Mouse (Mus musculus): ENCODE results near the gene Rcan2. TPM values are rescaled to one million over a fixed set of nuclear protein-coding genes. Genes with fewer than 3 reads are reported as not detected.
A peak's percentile ranks its signal among the peaks of the same experiment; 100 is the strongest.

Rcan2 gene
- 100 to 1,000 TPM; 269 TPM for total RNA-seq (2021)
- long read RNA-seq, experiment 1, transcript Rcan2-202 (5 exons, 3,226 nt): minor isoform, 21 of 294 reads
- long read RNA-seq, experiment 1, transcript Rcan2-206 (5 exons, 2,914 nt): major isoform, 224 of 294 reads
- long read RNA-seq, experiment 1, transcript Rcan2-204 (5 exons, 1,003 nt): minor isoform, 9 of 294 reads
- long read RNA-seq, experiment 1, partial matches to known transcripts: 37 of 294 reads
- long read RNA-seq, experiment 1, other reads (novel, unspliced or antisense): 3 of 294 reads
- long read RNA-seq, experiment 2, transcript Rcan2-202 (5 exons, 3,226 nt): minor isoform, 7 of 269 reads
- long read RNA-seq, experiment 2, transcript Rcan2-206 (5 exons, 2,914 nt): major isoform, 198 of 269 reads
- long read RNA-seq, experiment 2, partial matches to known transcripts: 10 of 269 reads
- long read RNA-seq, experiment 2, other reads (novel, unspliced or antisense): 51 of 269 reads

DNA sequence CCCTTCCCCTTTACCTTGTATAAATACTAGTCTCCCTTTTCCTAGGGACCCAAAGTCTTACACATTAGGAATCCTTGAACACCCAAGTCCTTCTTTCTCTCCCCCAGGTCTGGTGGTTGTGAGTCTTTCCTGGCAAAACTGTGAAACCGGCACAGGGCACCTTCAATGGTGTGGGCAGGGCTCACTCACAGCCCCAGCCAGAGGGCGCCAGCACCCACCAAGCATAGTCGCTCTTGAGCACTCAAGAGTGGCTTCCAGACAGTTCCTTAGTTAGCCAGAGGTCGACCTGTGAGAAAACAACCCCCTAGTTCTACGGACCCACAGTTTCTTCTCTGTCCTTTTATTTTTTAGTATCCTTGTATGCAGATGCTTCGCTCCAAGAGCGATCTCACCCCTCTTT is at the start of gene Rcan2:
Gene Rcan2, plus strand, starts transcription at position 275 of the 400 bp plus-strand sequence.
- intact Hi-C loops (cut with DNase I): loop anchor here (2.0 to 5.0 kb wide), 2 partner anchors 68 to 99 kb away; no protein-coding TSS in a partner anchor
- peak; percentile 60 to 65 for DNase-seq

- intact Hi-C loops (cut with DNase I): no loop called here
These were observed 48.3 kb upstream of the Rcan2 start for GRCm38 (mm10) chr17:43752811-43753210.

DNA sequence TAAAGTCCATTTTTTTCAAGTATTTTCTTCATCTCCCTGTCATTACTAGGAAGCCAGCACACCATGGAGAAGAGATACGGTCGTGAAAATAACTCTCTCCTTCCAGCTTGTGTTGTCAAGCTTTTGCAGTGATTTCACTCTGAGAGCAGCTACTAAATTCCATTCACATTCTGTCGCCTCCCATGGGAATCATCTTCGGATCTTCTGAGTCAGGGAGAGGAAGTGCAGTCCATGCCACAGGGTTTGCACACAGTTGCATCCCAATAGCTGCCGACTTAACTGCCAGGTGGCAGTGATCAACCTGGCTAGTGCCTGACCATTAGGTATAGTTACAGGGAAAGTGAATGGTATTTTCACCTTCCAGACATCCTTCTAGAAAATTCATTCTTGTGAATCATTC is 46.5 kb upstream of the Rcan2 start:
- peak in 1 of 2 experiments; percentile 9 for DNase-seq
- intact Hi-C loops (cut with DNase I): loop anchor here (5.0 kb wide), 1 partner anchor 37 kb away; no protein-coding TSS in a partner anchor

More at GRCm38 (mm10) chr17:43752811-43753210, 48.3 kb upstream of the Rcan2 start:
- DNase-seq: no peak

- DNase-seq: peak; percentile 40 to 48
- intact Hi-C loops (cut with DNase I): loop anchor here (5.0 kb wide), 1 partner anchor 41 kb away; no protein-coding TSS in a partner anchor
These were observed 42.4 kb upstream of the Rcan2 start for GRCm38 (mm10) chr17:43758607-43759259.

DNA sequence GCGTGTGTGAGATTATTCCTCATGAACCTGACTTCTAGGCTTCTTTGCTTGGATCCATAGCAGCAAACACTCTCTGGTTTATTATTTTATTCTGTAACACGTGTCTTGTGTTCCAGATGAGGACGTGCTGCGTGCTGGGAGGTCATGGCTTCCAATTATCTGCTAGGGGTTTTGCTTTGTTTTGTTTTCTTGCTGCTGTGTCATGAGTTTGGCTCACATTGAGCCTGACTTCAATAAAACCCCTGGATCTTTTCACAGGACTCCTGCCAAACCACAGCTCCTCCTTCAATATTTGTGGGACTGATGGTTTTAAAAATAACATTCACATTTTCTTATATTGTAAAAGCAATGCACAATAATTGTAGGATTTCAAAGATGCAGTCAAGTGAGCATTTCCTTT is 16.6 kb upstream of the Rcan2 start:
- DNase-seq: peak in 1 of 2 experiments; percentile 24
- intact Hi-C loops (cut with DNase I): no loop called here

DNA sequence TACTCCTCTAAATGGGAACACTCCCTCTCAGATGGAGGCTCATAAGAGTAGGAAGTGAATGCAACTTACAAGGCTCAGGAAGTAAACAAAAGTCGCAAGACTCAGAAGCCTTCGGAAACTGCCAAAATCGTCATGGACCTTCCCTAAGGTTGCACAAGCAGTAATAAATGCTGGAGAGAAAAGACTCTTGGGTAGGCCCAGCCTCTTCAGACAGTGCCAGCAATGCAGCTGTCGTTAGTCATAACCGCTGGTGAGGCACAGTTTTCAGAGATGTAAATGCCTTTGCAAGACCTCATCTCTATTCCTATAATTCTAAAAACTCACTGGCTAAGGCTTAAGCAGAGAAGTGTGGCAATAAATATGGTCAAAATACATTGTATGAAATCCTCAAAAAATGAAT is 12.9 kb upstream of the Rcan2 start:
- no peak for DNase-seq
- intact Hi-C loops (cut with DNase I): no loop called here

- DNase-seq: peak; percentile 26 to 28
- intact Hi-C loops (cut with DNase I): no loop called here
These were observed 11.8 kb upstream of the Rcan2 start for GRCm38 (mm10) chr17:43789376-43789775.

DNA sequence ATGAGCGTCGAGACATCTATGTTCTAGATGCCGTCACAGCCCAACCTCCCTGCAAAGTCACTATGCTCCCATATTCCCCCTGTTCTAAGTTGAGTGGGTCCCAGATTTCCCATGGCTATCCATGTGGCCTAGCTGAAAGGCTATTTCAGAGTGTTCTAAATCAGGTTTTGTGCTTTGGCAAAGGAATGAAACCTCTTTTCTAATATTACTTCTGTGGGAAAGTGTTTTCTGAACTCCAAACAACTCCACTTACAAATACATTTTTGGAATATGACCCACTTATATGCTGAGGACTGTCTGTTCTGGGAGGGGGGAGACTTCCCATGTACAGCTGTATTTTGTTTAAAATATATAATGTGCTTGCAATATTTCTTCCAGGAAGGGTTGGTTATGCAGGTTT is 9.4 kb upstream of the Rcan2 start:
- intact Hi-C loops (cut with DNase I): loop anchor here (5.0 to 10.0 kb wide), 2 partner anchors 44 to 243 kb away; no protein-coding TSS in a partner anchor
- no peak for DNase-seq

DNA sequence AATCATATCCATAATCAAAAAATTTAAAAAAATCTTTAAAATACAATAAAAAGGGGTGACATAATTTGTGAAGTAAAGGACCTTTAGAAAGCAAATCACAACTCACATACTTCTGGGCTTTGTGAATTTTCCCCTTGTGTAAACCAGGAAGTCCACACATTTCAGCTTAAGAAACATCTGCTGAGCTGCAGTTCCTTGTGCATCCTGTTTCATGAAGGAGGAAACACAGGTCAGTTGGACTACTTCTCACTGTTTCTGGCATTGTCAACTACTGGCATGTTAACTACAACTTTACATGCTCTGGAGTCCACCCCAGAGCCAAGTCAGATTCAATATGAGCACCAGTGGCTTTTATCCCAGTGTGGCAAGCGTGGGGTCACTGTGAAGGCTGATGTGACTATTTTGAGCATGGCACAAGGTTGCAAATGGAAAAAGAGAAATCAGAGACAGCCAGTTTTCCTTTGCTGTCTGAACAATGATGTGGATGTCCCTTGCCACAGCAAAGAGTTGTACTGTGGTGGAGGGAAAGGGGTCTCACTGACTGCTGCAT is 6.3 kb upstream of the Rcan2 start:
- DNase-seq: peak; percentile 26 to 42
- intact Hi-C loops (cut with DNase I): loop anchor here (5.0 to 10.0 kb wide), 2 partner anchors 48 to 240 kb away; no protein-coding TSS in a partner anchor

DNA sequence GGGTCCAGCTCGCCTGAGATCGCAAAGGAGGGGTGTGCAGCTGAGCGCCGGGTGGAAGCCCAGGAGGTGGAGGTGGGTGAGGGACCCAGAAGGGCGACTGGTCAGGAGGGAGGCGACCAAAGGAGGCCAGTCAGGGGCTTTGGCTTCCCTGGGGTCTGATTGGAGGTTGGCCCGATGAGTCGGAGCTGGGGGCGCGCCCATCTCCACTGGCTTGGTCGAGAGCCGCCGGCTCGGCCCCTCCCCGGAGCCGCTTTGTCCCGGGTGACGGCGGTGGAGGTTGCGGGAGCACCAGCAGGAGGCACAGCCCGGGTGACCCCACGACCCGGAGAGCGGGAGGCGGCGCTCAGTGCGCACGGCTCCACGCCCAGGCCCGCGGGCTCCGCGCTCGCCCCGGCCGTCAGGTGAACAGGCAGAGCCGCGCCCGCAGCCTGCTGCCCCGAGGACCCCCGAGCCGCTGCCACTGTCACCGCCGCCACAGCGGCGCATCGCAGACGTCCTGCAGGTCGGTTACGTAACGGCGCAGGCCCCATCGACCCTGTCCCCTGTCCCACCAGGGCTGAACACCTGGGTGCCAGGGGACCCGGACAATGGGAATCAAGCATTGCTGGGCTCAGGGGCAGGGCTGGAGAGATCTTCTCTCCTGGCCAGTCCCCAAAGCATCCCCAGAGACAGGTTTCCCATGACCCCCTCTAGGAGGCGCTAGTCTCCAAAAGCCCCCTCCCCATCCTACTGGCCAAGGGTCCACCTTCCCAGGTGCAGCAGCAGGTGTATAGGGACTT is 633 bp downstream of the Rcan2 start:
- intact Hi-C loops (cut with DNase I): loop anchor here (2.0 to 5.0 kb wide), 2 partner anchors 67 to 99 kb away; no protein-coding TSS in a partner anchor
- DNase-seq: peak; percentile 72 to 82

- intact Hi-C loops (cut with DNase I): loop anchor here (5.0 kb wide), 1 partner anchor 100 kb away; no protein-coding TSS in a partner anchor
- DNase-seq: peak; percentile 35 to 36
These were observed 1.3 kb downstream of the Rcan2 start for GRCm38 (mm10) chr17:43802414-43802813.

GRCm38 (mm10) chr17:43803111-43803510 is 2.0 kb downstream of the Rcan2 start:
- intact Hi-C loops (cut with DNase I): loop anchor here (5.0 kb wide), 1 partner anchor 101 kb away; no protein-coding TSS in a partner anchor

DNA sequence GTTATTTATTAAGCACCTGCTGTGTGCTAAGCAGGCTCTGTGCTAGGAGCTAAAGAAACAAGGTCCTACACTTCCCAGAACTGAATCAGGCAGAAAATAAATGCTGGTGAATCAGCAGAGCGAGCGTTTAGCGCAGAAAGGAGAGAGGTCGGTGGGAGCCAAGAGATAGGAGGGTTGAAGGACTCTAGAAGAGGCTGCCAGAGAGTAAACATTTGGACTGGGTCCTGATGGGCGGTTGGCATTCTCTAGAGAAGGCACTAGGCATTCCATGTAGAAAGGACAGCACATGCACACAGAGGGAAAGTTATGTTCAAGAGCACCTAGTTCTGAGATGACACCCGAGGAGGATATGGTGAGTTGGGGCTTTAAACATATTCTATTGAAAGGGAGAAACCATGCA is 2.6 kb downstream of the Rcan2 start:
- intact Hi-C loops (cut with DNase I): loop anchor here (5.0 kb wide), 1 partner anchor 101 kb away; no protein-coding TSS in a partner anchor
- DNase-seq: peak; percentile 30 to 56

More at GRCm38 (mm10) chr17:43803111-43803510, 2.0 kb downstream of the Rcan2 start:
- no peak for DNase-seq

DNA sequence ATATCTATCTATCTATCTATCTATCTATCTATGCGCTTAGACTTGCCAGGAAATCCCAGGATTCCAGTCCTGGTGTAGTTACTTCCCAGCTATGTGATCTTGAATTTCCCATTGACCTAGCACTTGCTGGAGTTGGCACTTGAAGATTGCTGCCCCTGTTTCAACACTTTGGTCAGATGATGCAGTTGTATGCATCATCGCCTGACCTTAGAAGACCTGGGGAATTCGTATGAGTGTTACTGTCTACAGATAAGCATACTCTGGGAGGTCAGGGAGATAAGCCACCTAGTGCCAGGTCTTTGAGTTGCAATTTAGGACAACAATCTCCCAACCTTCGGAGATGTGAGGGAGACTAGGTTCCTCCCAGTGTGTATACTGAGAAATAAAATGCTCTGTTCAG is 5.7 kb downstream of the Rcan2 start:
- DNase-seq: no peak
- intact Hi-C loops (cut with DNase I): no loop called here

DNA sequence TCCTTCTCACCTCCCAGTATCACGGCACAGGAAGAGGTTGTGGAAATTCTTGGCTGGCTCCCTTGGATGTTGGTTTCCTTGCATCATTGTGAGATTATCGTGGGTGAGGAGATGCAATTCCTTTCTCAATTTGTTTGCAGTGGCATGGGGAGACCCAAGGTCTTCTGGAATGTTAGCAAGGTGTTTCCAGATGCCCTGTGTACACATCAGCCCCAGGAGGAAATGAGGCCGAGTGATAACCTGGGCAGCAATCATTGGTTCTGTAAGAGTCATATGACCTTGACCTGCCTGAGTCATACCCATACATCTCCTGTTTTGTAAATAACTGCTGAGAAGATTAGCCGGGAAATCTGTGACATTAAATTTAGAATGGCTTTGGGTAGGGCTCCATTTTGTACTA is 10.3 kb downstream of the Rcan2 start:
- DNase-seq: no peak
- intact Hi-C loops (cut with DNase I): no loop called here

DNA sequence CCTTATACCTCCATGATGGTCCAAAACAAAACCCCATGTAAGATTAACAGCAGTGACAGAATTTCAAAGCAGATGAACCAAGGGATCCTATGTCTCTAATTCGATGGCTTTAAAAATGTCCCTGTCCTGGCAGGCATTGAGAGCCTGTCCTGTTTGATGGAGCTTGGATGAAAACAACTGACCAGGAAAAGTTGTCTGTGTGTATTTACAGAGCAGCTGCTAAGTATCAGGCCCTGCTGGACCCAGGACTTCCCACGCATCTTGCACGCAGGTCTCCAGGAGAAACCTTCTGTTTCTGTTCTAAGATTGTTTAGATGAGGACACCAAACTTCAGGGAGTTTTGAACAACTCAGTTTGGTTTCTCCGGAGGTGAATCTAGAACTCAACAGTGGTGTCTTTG is 14.2 kb downstream of the Rcan2 start:
- no peak for DNase-seq
- intact Hi-C loops (cut with DNase I): no loop called here

DNA sequence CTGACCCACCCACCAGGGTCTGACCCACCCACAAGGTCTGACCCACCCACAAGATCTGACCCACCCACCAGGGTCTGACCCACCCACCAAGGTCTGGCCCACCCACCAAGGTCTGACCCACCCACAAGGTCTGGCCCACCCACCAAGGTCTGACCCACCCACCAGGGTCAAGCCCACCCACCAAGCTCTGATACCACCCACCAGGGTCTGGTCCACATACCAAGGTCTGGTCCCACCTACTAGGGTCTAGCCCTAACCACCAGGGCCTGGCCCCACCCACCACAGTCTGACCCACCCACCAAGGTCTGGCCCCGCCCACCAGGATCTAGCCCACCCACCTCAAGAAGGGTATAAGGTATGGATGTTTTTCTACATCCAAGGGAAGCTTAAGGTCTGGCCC is 15.3 kb downstream of the Rcan2 start:
- intact Hi-C loops (cut with DNase I): no loop called here
- no peak for DNase-seq

GRCm38 (mm10) chr17:43817171-43817570 is 16.0 kb downstream of the Rcan2 start:
- intact Hi-C loops (cut with DNase I): no loop called here
- DNase-seq: no peak

DNA sequence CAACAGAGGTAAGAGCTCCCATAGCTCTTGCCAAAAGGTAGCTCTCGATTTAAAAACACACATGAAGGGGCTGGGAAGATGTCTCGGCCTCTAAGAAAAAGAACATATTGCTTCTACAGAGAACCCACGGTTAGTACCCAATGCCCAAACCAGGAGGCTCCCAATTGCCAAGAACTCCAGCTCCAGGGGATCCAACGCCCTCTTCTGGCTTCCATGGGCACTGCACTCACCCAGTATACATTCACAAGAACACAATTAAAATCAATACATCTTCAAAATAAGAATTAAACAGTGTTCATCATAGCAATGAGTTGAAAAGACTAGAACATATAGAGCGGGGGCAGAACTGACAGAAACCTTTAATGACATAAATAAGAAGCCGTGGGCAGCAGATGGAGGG is 17.2 kb downstream of the Rcan2 start:
- DNase-seq: no peak
- intact Hi-C loops (cut with DNase I): no loop called here

GRCm38 (mm10) chr17:43820904-43821303 is 19.8 kb downstream of the Rcan2 start:
- intact Hi-C loops (cut with DNase I): no loop called here
- no peak for DNase-seq

Data from heart, postnatal 14 days (tissue).